Mouse (Mus musculus) heart, adult 2 months (tissue): Measurements from ENCODE around the gene Acadvl.
A peak's percentile ranks its signal among the peaks of the same experiment; 100 is the strongest.

Source experiments
- CTCF ChIP-seq: fragments of 200-600 bp; IDR thresholded peaks from 2 replicates; pipeline ENCODE4 v1.8.1; 2022; ENCODE audit warnings: antibody characterized with exemption, mild to moderate bottlenecking, moderate library complexity
- EP300 ChIP-seq: fragments of 200-500 bp; IDR thresholded peaks from 2 replicates; pipeline ENCODE4 v1.6.1; 2011; ENCODE audit warnings: low read depth, low read length, control low read depth; ENCODE audit not compliant: insufficient read depth
- POLR2A ChIP-seq: fragments of 200-500 bp; IDR thresholded peaks from 2 replicates; pipeline ENCODE4 v1.6.1; 2011; ENCODE audit warnings: mild to moderate bottlenecking, low read depth, low read length, control low read depth; ENCODE audit not compliant: insufficient read depth

DNA sequence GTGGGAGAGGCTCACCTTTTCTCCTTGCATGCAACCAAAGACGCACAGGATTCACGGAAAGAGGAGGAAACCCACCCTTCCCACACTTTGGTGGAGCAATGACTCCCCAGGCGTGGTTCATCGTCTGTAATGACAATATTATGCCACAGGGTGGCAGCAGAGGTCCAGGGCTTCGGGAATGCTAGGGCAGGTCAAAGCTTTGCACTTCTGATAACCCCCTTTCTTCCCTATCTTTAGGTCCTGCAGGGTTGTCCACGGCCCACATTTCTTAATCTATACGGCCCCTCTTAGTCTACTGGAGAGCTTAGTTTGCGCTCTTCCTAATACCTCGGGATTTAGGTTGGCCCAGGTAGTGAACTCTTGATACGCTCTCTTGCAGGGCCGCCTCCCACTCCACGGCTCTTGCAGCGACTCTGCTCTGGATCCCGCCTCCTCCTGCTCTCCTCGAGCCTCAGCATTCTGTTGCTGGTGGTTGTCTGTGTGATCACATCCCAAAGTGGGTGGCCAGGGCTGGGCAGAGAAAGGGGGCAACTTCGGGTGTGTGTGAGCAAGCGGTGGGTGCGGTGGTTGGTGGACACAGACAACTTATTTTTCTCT, 40.5 kb upstream of the Acadvl start:
- TF ChIP-seq CTCF (peak; percentile 97), POLR2A (no peak), EP300 (peak; percentile 74; the same call in 1 of the 2 replicates)
